Mouse (Mus musculus): ENCODE measurements at regions not wholly inside any gene's neighbourhood (a gene's known extent, or its start where the extent isn't known, plus 50 kb on each side); places are given as distances from the start of the nearest gene placed in this dataset.

GRCm38 (mm10) chr2:108660697-108661388 is 619.7 kb upstream of the Kif18a start:
- no peaks in the 10 kb centered on the region for H3K4me1 ChIP-seq (ENCODE audit: insufficient read depth, low read depth, low read length)
- no peaks in the 10 kb centered on the region for H3K9me3 ChIP-seq (ENCODE audit: low read length)
- DNase-seq (ENCODE audit: low spot score) (no peak), ATAC-seq (no peak)
- H3K27me3 ChIP-seq (replicated peaks; ENCODE audit: insufficient read depth, low read length) = no peaks in the 10 kb centered on the region
- H3K9ac ChIP-seq (replicated peaks; ENCODE audit: low read depth) = no peak overlapping the region
- TF ChIP-seq CTCF (IDR thresholded peaks at IDR 0.05) (no peak), EP300 (IDR thresholded peaks at IDR 0.05) (no peak)
- H3K4me2 ChIP-seq (replicated peaks; ENCODE audit: low read depth, low read length) = no peak overlapping the region
- no peaks in the 10 kb centered on the region for H3K36me3 ChIP-seq (ENCODE audit: insufficient read depth, low read length)
- no peak overlapping the region for H3K27ac ChIP-seq (ENCODE audit: low read length)
- 37% methylated on average over 4 of the region's 4 CpGs for WGBS
- no peak overlapping the region for H3K4me3 ChIP-seq (ENCODE audit: low read depth, low read length)

- Histone ChIP-seq H3K4me3 (ENCODE audit: low read depth, low read length) (no peak overlapping the region), H3K4me1 (ENCODE audit: insufficient read depth, low read depth, low read length) (no peaks in the 10 kb centered on the region), H3K9me3 (ENCODE audit: low read length) (no peaks in the 10 kb centered on the region), H3K27ac (ENCODE audit: low read length) (no peak overlapping the region), H3K27me3 (replicated peaks; ENCODE audit: insufficient read depth, low read length) (no peaks in the 10 kb centered on the region), H3K4me2 (replicated peaks; ENCODE audit: low read depth, low read length) (no peak overlapping the region), H3K9ac (replicated peaks; ENCODE audit: low read depth) (no peak overlapping the region), H3K36me3 (ENCODE audit: insufficient read depth, low read length) (no peaks in the 10 kb centered on the region)
- ATAC-seq (no peak), DNase-seq (ENCODE audit: low spot score) (no peak)
- no peak for TF ChIP-seq EP300 (IDR thresholded peaks at IDR 0.05)
- TF ChIP-seq CTCF (IDR thresholded peaks at IDR 0.05) = no peak
- WGBS = 46% methylated on average over 2 of the region's 2 CpGs
Measured at GRCm38 (mm10) chr2:108677777-108678380, 602.7 kb upstream of the Kif18a start.

- Histone ChIP-seq H3K36me3 (ENCODE audit: insufficient read depth, low read length) (no peaks in the 10 kb centered on the region), H3K9ac (replicated peaks; ENCODE audit: low read depth) (no peak overlapping the region), H3K4me3 (ENCODE audit: low read depth, low read length) (no peak overlapping the region), H3K9me3 (ENCODE audit: low read length) (no peaks in the 10 kb centered on the region), H3K4me2 (replicated peaks; ENCODE audit: low read depth, low read length) (no peak overlapping the region), H3K27me3 (replicated peaks; ENCODE audit: insufficient read depth, low read length) (no peaks in the 10 kb centered on the region), H3K27ac (ENCODE audit: low read length) (no peak overlapping the region), H3K4me1 (ENCODE audit: insufficient read depth, low read depth, low read length) (no peaks in the 10 kb centered on the region)
- 72% methylated on average over 3 of the region's 3 CpGs for WGBS
- ATAC-seq (no peak), DNase-seq (ENCODE audit: low spot score) (no peak)
- no peak for TF ChIP-seq CTCF (IDR thresholded peaks at IDR 0.05)
- TF ChIP-seq EP300 (IDR thresholded peaks at IDR 0.05) = no peak
Measured at GRCm38 (mm10) chr2:108681574-108681973, 599.0 kb upstream of the Kif18a start.

- DNase-seq (ENCODE audit: low spot score) (peak; percentile 8), ATAC-seq (peak; percentile 54)
- Histone ChIP-seq H3K4me1 (ENCODE audit: insufficient read depth, low read depth, low read length) (no peaks in the 10 kb centered on the region), H3K9ac (replicated peaks; ENCODE audit: low read depth) (no peak overlapping the region), H3K9me3 (ENCODE audit: low read length) (no peaks in the 10 kb centered on the region), H3K4me3 (ENCODE audit: low read depth, low read length) (no peak overlapping the region), H3K27me3 (replicated peaks; ENCODE audit: insufficient read depth, low read length) (no peaks in the 10 kb centered on the region), H3K4me2 (replicated peaks; ENCODE audit: low read depth, low read length) (no peak overlapping the region), H3K27ac (ENCODE audit: low read length) (no peak overlapping the region), H3K36me3 (ENCODE audit: insufficient read depth, low read length) (no peaks in the 10 kb centered on the region)
- 52% methylated on average over 6 of the region's 6 CpGs for WGBS
- TF ChIP-seq CTCF (IDR thresholded peaks at IDR 0.05) = no peak
Measured at GRCm38 (mm10) chr2:108686019-108686743, 594.4 kb upstream of the Kif18a start.

- DNase-seq (ENCODE audit: low spot score) = peak; percentile 25
- Histone ChIP-seq H3K27ac (ENCODE audit: low read length) (no peak overlapping the region), H3K9ac (replicated peaks; ENCODE audit: low read depth) (no peak overlapping the region), H3K4me1 (ENCODE audit: insufficient read depth, low read depth, low read length) (no peaks in the 10 kb centered on the region), H3K27me3 (replicated peaks; ENCODE audit: insufficient read depth, low read length) (no peaks in the 10 kb centered on the region), H3K36me3 (ENCODE audit: insufficient read depth, low read length) (no peaks in the 10 kb centered on the region), H3K4me3 (ENCODE audit: low read depth, low read length) (no peak overlapping the region), H3K9me3 (ENCODE audit: low read length) (no peaks in the 10 kb centered on the region), H3K4me2 (replicated peaks; ENCODE audit: low read depth, low read length) (no peak overlapping the region)
- WGBS = 47% methylated on average over 4 of the region's 4 CpGs
- no peak for ATAC-seq
- TF ChIP-seq EP300 (IDR thresholded peaks at IDR 0.05) = no peak
- peak; percentile 66 for TF ChIP-seq CTCF (IDR thresholded peaks at IDR 0.05)
Measured at GRCm38 (mm10) chr2:108690091-108690490, 590.4 kb upstream of the Kif18a start.

GRCm38 (mm10) chr2:108691156-108692007 is 589.2 kb upstream of the Kif18a start:
- no peaks in the 10 kb centered on the region for H3K9me3 ChIP-seq (ENCODE audit: low read length)
- no peak overlapping the region for H3K4me3 ChIP-seq (ENCODE audit: low read depth, low read length)
- H3K36me3 ChIP-seq (ENCODE audit: insufficient read depth, low read length) = no peaks in the 10 kb centered on the region
- WGBS = 33% methylated on average over 10 of the region's 10 CpGs
- no peaks in the 10 kb centered on the region for H3K4me1 ChIP-seq (ENCODE audit: insufficient read depth, low read depth, low read length)
- ATAC-seq (no peak), DNase-seq (ENCODE audit: low spot score) (peak; percentile 33)
- no peak overlapping the region for H3K9ac ChIP-seq (replicated peaks; ENCODE audit: low read depth)
- no peak overlapping the region; the same call in 1 of the 2 replicates for H3K4me2 ChIP-seq (replicated peaks; ENCODE audit: low read depth, low read length)
- H3K27me3 ChIP-seq (replicated peaks; ENCODE audit: insufficient read depth, low read length) = no peaks in the 10 kb centered on the region
- no peak overlapping the region for H3K27ac ChIP-seq (ENCODE audit: low read length)
- TF ChIP-seq EP300 (IDR thresholded peaks at IDR 0.05) = no peak
- TF ChIP-seq CTCF (IDR thresholded peaks at IDR 0.05) = no peak

All from lung, postnatal 0 days (tissue).